Mouse (Mus musculus) retina, postnatal 1 day (tissue): Measurements from ENCODE around the gene Tenm2.

Experiments used
- DNase-seq: peaks from one replicate; pipeline ENCODE4 v3.0.0-alpha.2; 2012

Gene Tenm2

GRCm38 (mm10) chr11:36257187-36257586 is 978.6 kb downstream of the Tenm2 start:
- no peak for DNase-seq

- no peak for DNase-seq
Measured at GRCm38 (mm10) chr11:36256747-36257146, 979.0 kb downstream of the Tenm2 start.

- DNase-seq, result no peak
Measured at GRCm38 (mm10) chr11:36254019-36254418, 981.7 kb downstream of the Tenm2 start.

- peak; percentile 88 for DNase-seq
Measured at GRCm38 (mm10) chr11:36250111-36250510, 985.7 kb downstream of the Tenm2 start.

- no peak for DNase-seq
Measured at GRCm38 (mm10) chr11:36246152-36246551, 989.6 kb downstream of the Tenm2 start.

GRCm38 (mm10) chr11:36244491-36244882 is 991.3 kb downstream of the Tenm2 start:
- DNase-seq, result no peak

- DNase-seq, result no peak
Measured at GRCm38 (mm10) chr11:36243747-36244490, 991.8 kb downstream of the Tenm2 start.

- no peak for DNase-seq
Measured at GRCm38 (mm10) chr11:36238890-36239289, 996.9 kb downstream of the Tenm2 start.

- no peak for DNase-seq
Measured at GRCm38 (mm10) chr11:36228654-36229053, 1007.1 kb downstream of the Tenm2 start.

- DNase-seq, result no peak
Measured at GRCm38 (mm10) chr11:36228196-36228595, 1007.6 kb downstream of the Tenm2 start.

GRCm38 (mm10) chr11:36226061-36226460 is 1009.7 kb downstream of the Tenm2 start:
- DNase-seq, result no peak

- DNase-seq, result no peak
Measured at GRCm38 (mm10) chr11:36223716-36224439, 1011.9 kb downstream of the Tenm2 start.

GRCm38 (mm10) chr11:36222071-36222470 is 1013.7 kb downstream of the Tenm2 start:
- no peak for DNase-seq

GRCm38 (mm10) chr11:36221271-36221975 is 1014.3 kb downstream of the Tenm2 start:
- peak; percentile 95 for DNase-seq

- DNase-seq, result peak; percentile 67
Measured at GRCm38 (mm10) chr11:36220651-36221050, 1015.1 kb downstream of the Tenm2 start.

- DNase-seq, result no peak
Measured at GRCm38 (mm10) chr11:36219586-36219985, 1016.2 kb downstream of the Tenm2 start.

- DNase-seq, result no peak
Measured at GRCm38 (mm10) chr11:36214589-36214988, 1021.2 kb downstream of the Tenm2 start.

GRCm38 (mm10) chr11:36204381-36204780 is 1031.4 kb downstream of the Tenm2 start:
- DNase-seq, result no peak

- DNase-seq, result no peak
Measured at GRCm38 (mm10) chr11:36203896-36204295, 1031.9 kb downstream of the Tenm2 start.

GRCm38 (mm10) chr11:36194348-36194747 is 1041.4 kb downstream of the Tenm2 start:
- DNase-seq, result no peak

GRCm38 (mm10) chr11:36176106-36176505 is 1059.7 kb downstream of the Tenm2 start:
- no peak for DNase-seq

GRCm38 (mm10) chr11:36173076-36173690 is 1062.6 kb downstream of the Tenm2 start:
- no peak for DNase-seq

- no peak for DNase-seq
Measured at GRCm38 (mm10) chr11:36172520-36172919, 1063.2 kb downstream of the Tenm2 start.
